Comparison of ENCODE assay signal across 8 mouse cellular contexts in genomic region chr10:88730571-88731495, GRCm38 (mm10). TPM values are rescaled to one million over a fixed set of nuclear protein-coding genes. Genes with fewer than 3 reads are reported as not detected.
DNase-seq lines count a peak whose midpoint lies in the region; ATAC-seq and TF ChIP-seq lines count a peak whose summit lies in the region.

Gene Arl1, plus strand, starts transcription at chr10:88730858.

- WGBS in hindbrain, embryonic 14.5 days, result under 1% methylated on average over 65 of the region's 65 CpGs

- peaks cover 11% of the 10 kb centered on the region for H3K4me1 ChIP-seq in hindbrain, embryonic 14.5 days (replicated peaks; ENCODE audit: control insufficient read depth, insufficient read depth, low read length)

- TF ChIP-seq CTCF in Patski (IDR thresholded peaks at IDR 0.05), result no peak

- peak; percentile 89 for DNase-seq in Patski (ENCODE audit: low read depth, low spot score)
- peak; percentile 96 to 97 for DNase-seq in cerebellum, postnatal 14 days
- peak; percentile 86 for DNase-seq in frontal cortex, postnatal 25 days (ENCODE audit: low spot score in 2 of 2)
- peak; percentile 91 for DNase-seq in hindbrain, embryonic 14.5 days (ENCODE audit: low spot score)
- DNase-seq in layer of hippocampus, postnatal 36 days, result peak; percentile 92
- peak; percentile 95 for DNase-seq in lung, postnatal 36 days
- peak; percentile 96 for DNase-seq in retina, postnatal 1 day
- peak; percentile 92 to 98 for DNase-seq in urinary bladder, adult 18-20 months (ENCODE audit: low spot score in 2 of 2)

- peak within 1 kb of the TSS; percentile 94 for H3K9ac ChIP-seq in hindbrain, embryonic 14.5 days

- peaks cover 2% of the 10 kb centered on the region; the same call in 1 of the 2 replicates for H3K36me3 ChIP-seq in hindbrain, embryonic 14.5 days (replicated peaks; ENCODE audit: control insufficient read depth, insufficient read depth)

- in situ Hi-C loops in Patski (cut with MboI; ENCODE audit: low pct_unique_long_range_greater_than_20kb), result no loop called here

- ATAC-seq in Patski, result peak; percentile 94
- ATAC-seq in hindbrain, embryonic 14.5 days (ENCODE audit: low FRiP score), result peak; percentile 95

- H3K27me3 ChIP-seq in Patski, result no peaks in the 10 kb centered on the region
- H3K27me3 ChIP-seq in hindbrain, embryonic 14.5 days (ENCODE audit: control insufficient read depth, insufficient read depth, low read length), result no peaks in the 10 kb centered on the region

- CTCF ChIA-PET in Patski (lab: Charles Lee), result no interaction called here

- H3K4me2 ChIP-seq in hindbrain, embryonic 14.5 days (replicated peaks), result peak within 1 kb of the TSS; percentile 76

- H3K4me3 ChIP-seq in hindbrain, embryonic 14.5 days (replicated peaks; ENCODE audit: low read length), result peak within 1 kb of the TSS; percentile 99

- POLR2A ChIA-PET in Patski (lab: Charles Lee), result interaction anchor here (0.6 to 0.7 kb wide), 4 partner anchors 94 to 1908 kb away, joined by 3 to 5 read pairs (median 4); no protein-coding TSS in a partner anchor

- H3K27ac ChIP-seq in hindbrain, embryonic 14.5 days, result peak within 1 kb of the TSS; percentile 80

- no peaks in the 10 kb centered on the region for H3K9me3 ChIP-seq in hindbrain, embryonic 14.5 days (ENCODE audit: control insufficient read depth, low read length)

RNA-seq across cellular contexts. Expression of gene Arl1, which starts in this region (rescaled TPM):
- polyA plus RNA-seq in Patski (2021), result 135 TPM
- polyA plus RNA-seq in hindbrain, embryonic 14.5 days (2014; fragmentation: Nextera tagmentation; extraction: Ambion mirVana), result 153 and 166 TPM in 2 replicates
- 100 to 1,000 TPM; 137 to 140 TPM for total RNA-seq in layer of hippocampus, postnatal 36 days (2021)

Comparison
In these comparisons a context has a peak if more than half of its experiments do, and no peak if none do; other contexts are left out.
1. Peak in every context shown above with its lines: DNase-seq, ATAC-seq, H3K4me3 ChIP-seq and H3K27ac ChIP-seq.